Mouse (Mus musculus) limb, embryonic 10.5 days (tissue): ENCODE measurements around the gene Me3. TPM values are rescaled to one million over a fixed set of nuclear protein-coding genes. Genes with fewer than 3 reads are reported as not detected.

Source experiments
- DNase-seq: peaks from one replicate; pipeline ENCODE4 v3.0.0-alpha.2; 2017; ENCODE audit warnings: low spot score
- H3K27ac ChIP-seq: fragments of 300-500 bp; sonication (generic); 2 replicates; pipeline ENCODE4 v1.5.1; 2016; ENCODE audit warnings: mild to moderate bottlenecking
- H3K27me3 ChIP-seq: fragments of 300-500 bp; sonication (generic); 2 replicates; pipeline ENCODE4 v1.6.1; 2016; ENCODE audit warnings: low read depth, mild to moderate bottlenecking; ENCODE audit not compliant: poor library complexity, severe bottlenecking
- H3K36me3 ChIP-seq: fragments of 300-500 bp; sonication (generic); 2 replicates; pipeline ENCODE4 v1.6.1; 2016; ENCODE audit warnings: mild to moderate bottlenecking, moderate library complexity
- H3K4me1 ChIP-seq: fragments of 300-500 bp; sonication (generic); 2 replicates; pipeline ENCODE4 v1.6.1; 2016
- H3K4me3 ChIP-seq: fragments of 300-500 bp; sonication (generic); 2 replicates; pipeline ENCODE4 v1.5.1; 2016; ENCODE audit warnings: mild to moderate bottlenecking, moderate library complexity
- H3K9me3 ChIP-seq: fragments of 300-500 bp; sonication (generic); replicated peaks from 2 replicates; pipeline ENCODE4 v1.6.1; 2016; ENCODE audit warnings: mild to moderate bottlenecking
- WGBS: fragments of 180-500 bp; shearing (Covaris S2); methylation state at CpG from one replicate; pipeline ENCODE4 v1.1.7; 2016; 5-methylcytosine and 5-hydroxymethylcytosine counted together
- polyA plus RNA-seq: library from polyadenylated mRNA; unstranded; fragments of >200 nt; fragmentation: Nextera tagmentation; extraction: Ambion mirVana; gene quantifications from 2 replicates; pipeline ENCODE4 v1.2.1, GENCODE M21; 2016

Me3 gene
- 0.06 and 0.08 TPM in 2 replicates for polyA plus RNA-seq

- Histone ChIP-seq H3K9me3 (no peaks in the 10 kb centered on the region), H3K4me3 (peak within 1 kb of the TSS; percentile 69), H3K4me1 (peaks cover 16% of the 10 kb centered on the region; the same call in 1 of the 2 replicates), H3K36me3 (no peaks in the 10 kb centered on the region), H3K27ac (peak within 1 kb of the TSS; percentile 62), H3K27me3 (peaks cover 30% of the 10 kb centered on the region)
- peak; percentile 57 for DNase-seq
- WGBS, result 7% methylated on average over 49 of the region's 49 CpGs
Observed at GRCm38 (mm10) chr7:89632342-89633251, at the start of gene Me3. Me3 (plus strand) TSS chr7:89632392.

GRCm38 (mm10) chr7:89590039-89590438 lies 42.2 kb upstream of the Me3 start:
- no peaks in the 10 kb centered on the region for H3K9me3 ChIP-seq
- H3K36me3 ChIP-seq, result no peaks in the 10 kb centered on the region
- no peak overlapping the region for H3K27ac ChIP-seq
- H3K4me3 ChIP-seq, result no peak overlapping the region
- H3K4me1 ChIP-seq, result no peaks in the 10 kb centered on the region
- 89% methylated on average over 5 of the region's 5 CpGs for WGBS
- no peak for DNase-seq
- no peaks in the 10 kb centered on the region for H3K27me3 ChIP-seq

GRCm38 (mm10) chr7:89590542-89591251 lies 41.5 kb upstream of the Me3 start:
- Histone ChIP-seq H3K4me1 (no peaks in the 10 kb centered on the region), H3K4me3 (no peak overlapping the region), H3K27ac (no peak overlapping the region), H3K9me3 (no peaks in the 10 kb centered on the region), H3K27me3 (no peaks in the 10 kb centered on the region), H3K36me3 (no peaks in the 10 kb centered on the region)
- DNase-seq, result no peak
- WGBS, result 94% methylated on average over 3 of the region's 3 CpGs

GRCm38 (mm10) chr7:89595813-89596212 lies 36.4 kb upstream of the Me3 start:
- DNase-seq, result no peak
- no peaks in the 10 kb centered on the region for H3K9me3 ChIP-seq
- WGBS, result 75% methylated on average over 2 of the region's 2 CpGs
- no peak overlapping the region for H3K27ac ChIP-seq
- no peaks in the 10 kb centered on the region for H3K36me3 ChIP-seq
- H3K4me1 ChIP-seq, result no peaks in the 10 kb centered on the region; the same call in 1 of the 2 replicates
- H3K4me3 ChIP-seq, result no peak overlapping the region
- H3K27me3 ChIP-seq, result no peaks in the 10 kb centered on the region

- Histone ChIP-seq H3K4me3 (no peak overlapping the region), H3K9me3 (no peaks in the 10 kb centered on the region), H3K36me3 (no peaks in the 10 kb centered on the region), H3K4me1 (no peaks in the 10 kb centered on the region), H3K27ac (no peak overlapping the region), H3K27me3 (no peaks in the 10 kb centered on the region)
- DNase-seq, result no peak
- 85% methylated on average over 8 of the region's 8 CpGs for WGBS
Observed at GRCm38 (mm10) chr7:89605589-89606536, 26.3 kb upstream of the Me3 start.

GRCm38 (mm10) chr7:89607329-89607728 lies 24.9 kb upstream of the Me3 start:
- no peaks in the 10 kb centered on the region for H3K4me1 ChIP-seq
- DNase-seq, result no peak
- no peaks in the 10 kb centered on the region for H3K36me3 ChIP-seq
- no peak overlapping the region for H3K4me3 ChIP-seq
- H3K27me3 ChIP-seq, result no peaks in the 10 kb centered on the region
- H3K9me3 ChIP-seq, result no peaks in the 10 kb centered on the region
- no peak overlapping the region for H3K27ac ChIP-seq
- 93% methylated on average over 6 of the region's 6 CpGs for WGBS

GRCm38 (mm10) chr7:89611236-89611635 lies 21.0 kb upstream of the Me3 start:
- Histone ChIP-seq H3K27ac (no peak overlapping the region), H3K36me3 (no peaks in the 10 kb centered on the region), H3K27me3 (no peaks in the 10 kb centered on the region), H3K9me3 (no peaks in the 10 kb centered on the region), H3K4me3 (no peak overlapping the region), H3K4me1 (no peaks in the 10 kb centered on the region)
- WGBS, result 94% methylated on average over 7 of the region's 7 CpGs
- no peak for DNase-seq

- H3K27me3 ChIP-seq, result no peaks in the 10 kb centered on the region
- no peak overlapping the region for H3K4me3 ChIP-seq
- no peaks in the 10 kb centered on the region for H3K4me1 ChIP-seq
- WGBS, result 70% methylated on average over 6 of the region's 6 CpGs
- no peaks in the 10 kb centered on the region for H3K9me3 ChIP-seq
- H3K27ac ChIP-seq, result no peak overlapping the region
- DNase-seq, result no peak
- no peaks in the 10 kb centered on the region for H3K36me3 ChIP-seq
Observed at GRCm38 (mm10) chr7:89616235-89616634, 16.0 kb upstream of the Me3 start.

- WGBS, result 92% methylated on average over 4 of the region's 4 CpGs
- no peak overlapping the region for H3K4me3 ChIP-seq
Observed at GRCm38 (mm10) chr7:89623331-89623730, 8.9 kb upstream of the Me3 start.

GRCm38 (mm10) chr7:89627393-89627792 lies 4.8 kb upstream of the Me3 start:
- DNase-seq, result no peak
- Histone ChIP-seq H3K36me3 (no peaks in the 10 kb centered on the region), H3K27me3 (peaks cover 17% of the 10 kb centered on the region), H3K4me3 (no peak overlapping the region), H3K4me1 (peaks cover 7% of the 10 kb centered on the region; the same call in 1 of the 2 replicates), H3K9me3 (no peaks in the 10 kb centered on the region), H3K27ac (no peak overlapping the region)

More at GRCm38 (mm10) chr7:89623331-89623730, 8.9 kb upstream of the Me3 start:
- Histone ChIP-seq H3K27me3 (no peaks in the 10 kb centered on the region), H3K27ac (no peak overlapping the region), H3K36me3 (no peaks in the 10 kb centered on the region), H3K9me3 (no peaks in the 10 kb centered on the region), H3K4me1 (peaks cover 2% of the 10 kb centered on the region; the same call in 1 of the 2 replicates)
- no peak for DNase-seq

- peaks cover 23% of the 10 kb centered on the region for H3K27me3 ChIP-seq
- no peaks in the 10 kb centered on the region for H3K9me3 ChIP-seq
- peaks cover 13% of the 10 kb centered on the region; the same call in 1 of the 2 replicates for H3K4me1 ChIP-seq
- H3K27ac ChIP-seq, result no peak overlapping the region
- DNase-seq, result no peak
- H3K36me3 ChIP-seq, result no peaks in the 10 kb centered on the region
- WGBS, result 46% methylated on average over 2 of the region's 2 CpGs
- no peak overlapping the region for H3K4me3 ChIP-seq
Observed at GRCm38 (mm10) chr7:89628006-89628405, 4.2 kb upstream of the Me3 start.

GRCm38 (mm10) chr7:89629006-89629405 lies 3.2 kb upstream of the Me3 start:
- no peaks in the 10 kb centered on the region for H3K9me3 ChIP-seq
- H3K36me3 ChIP-seq, result no peaks in the 10 kb centered on the region
- peaks cover 16% of the 10 kb centered on the region; the same call in 1 of the 2 replicates for H3K4me1 ChIP-seq
- 80% methylated on average over 4 of the region's 4 CpGs for WGBS
- no peak overlapping the region for H3K4me3 ChIP-seq
- H3K27me3 ChIP-seq, result peaks cover 30% of the 10 kb centered on the region
- DNase-seq, result no peak
- H3K27ac ChIP-seq, result no peak overlapping the region
